Mouse (Mus musculus) embryonic facial prominence, embryonic 11.5 days (tissue): ENCODE results near the gene Hpse2. TPM values are rescaled to one million over a fixed set of nuclear protein-coding genes. Genes with fewer than 3 reads are reported as not detected.
A peak's percentile ranks its signal among the peaks of the same experiment; 100 is the strongest.

Experiments used
- ATAC-seq: fragments of 200-750 bp; cut with Nextera tagmentation; replicated peaks from 2 replicates; pipeline ENCODE4 v1.8.0; 2017; ENCODE audit warnings: low read depth; ENCODE audit not compliant: insufficient number of reproducible peaks, low FRiP score, low TSS enrichment
- DNase-seq: peaks from one replicate; pipeline ENCODE4 v3.0.0-alpha.2; 2015; ENCODE audit warnings: low spot score
- H3K27ac ChIP-seq: fragments of 300-500 bp; sonication (generic); replicated peaks from 2 replicates; pipeline ENCODE4 v1.5.1; 2014; ENCODE audit warnings: mild to moderate bottlenecking, low read depth, low read length, control low read depth
- H3K27me3 ChIP-seq: fragments of 300-500 bp; sonication (generic); 2 replicates; pipeline ENCODE4 v1.6.1; 2014; ENCODE audit warnings: mild to moderate bottlenecking, low read length, moderate library complexity, mixed read lengths; ENCODE audit not compliant: control insufficient read depth, insufficient read depth
- H3K36me3 ChIP-seq: fragments of 300-500 bp; sonication (generic); replicated peaks from 2 replicates; pipeline ENCODE4 v1.6.1; 2014; ENCODE audit warnings: low read depth, mild to moderate bottlenecking, low read length, moderate library complexity, mixed read lengths; ENCODE audit not compliant: control insufficient read depth, insufficient read depth
- H3K4me1 ChIP-seq: fragments of 300-500 bp; sonication (generic); 2 replicates; pipeline ENCODE4 v1.6.1; 2014; ENCODE audit warnings: low read length, mixed read lengths; ENCODE audit not compliant: control insufficient read depth, insufficient read depth
- H3K4me2 ChIP-seq: fragments of 300-500 bp; sonication (generic); 2 replicates; pipeline ENCODE4 v1.6.1; 2014; ENCODE audit warnings: low read depth, mild to moderate bottlenecking, control low read depth, low read length, moderate library complexity
- H3K4me3 ChIP-seq: fragments of 300-500 bp; sonication (generic); 2 replicates; pipeline ENCODE4 v1.5.1; 2014; ENCODE audit warnings: low read depth, low read length, control low read depth
- H3K9ac ChIP-seq: fragments of 300-500 bp; sonication (generic); replicated peaks from 2 replicates; pipeline ENCODE4 v1.6.1; 2014; ENCODE audit warnings: mild to moderate bottlenecking, control low read depth, low read length
- H3K9me3 ChIP-seq: fragments of 300-500 bp; sonication (generic); replicated peaks from 2 replicates; pipeline ENCODE4 v1.6.1; 2016; ENCODE audit warnings: mild to moderate bottlenecking, low read length, inconsistent platforms, mixed read lengths; ENCODE audit not compliant: control insufficient read depth
- WGBS: fragments of 180-500 bp; shearing (Covaris S2); extraction: QIAGEN DNeasy Blood & Tissue Kit; methylation state at CpG from one replicate; pipeline ENCODE4 v1.1.7; 2014; 5-methylcytosine and 5-hydroxymethylcytosine counted together
- polyA plus RNA-seq: library from polyadenylated mRNA; unstranded; fragments of >200 nt; fragmentation: Nextera tagmentation; extraction: Ambion mirVana; gene quantifications from 2 replicates; pipeline ENCODE4 v1.2.1, GENCODE M21; 2014

Gene Hpse2
- polyA plus RNA-seq, 1 experiment from 2014 or later, result 6.6 TPM

DNA sequence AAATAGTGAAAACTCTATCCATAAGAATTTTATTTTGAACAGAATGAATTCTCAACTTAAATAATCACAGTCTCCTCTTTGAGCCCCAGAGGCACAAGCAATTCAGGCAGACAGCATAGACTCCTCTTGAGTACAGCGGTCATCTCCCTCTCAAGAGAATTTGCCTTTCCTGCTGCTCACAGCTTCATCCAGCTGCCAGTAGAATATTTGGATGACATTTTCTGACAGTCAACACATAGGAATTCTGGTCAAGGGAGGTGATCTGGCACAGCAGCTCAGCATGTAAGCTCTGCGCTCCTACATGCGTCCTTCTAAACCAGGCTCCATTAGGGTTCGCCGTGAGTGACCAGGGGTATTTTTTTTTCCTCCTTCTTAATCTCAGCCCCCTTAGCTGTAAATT, 232.6 kb downstream of the Hpse2 start:
- H3K27me3 ChIP-seq, result no peaks in the 10 kb centered on the region
- no peak overlapping the region for H3K9ac ChIP-seq
- 85% methylated on average over 5 of the region's 5 CpGs for WGBS
- H3K4me3 ChIP-seq, result no peak overlapping the region
- no peaks in the 10 kb centered on the region; the same call in 1 of the 2 replicates for H3K4me1 ChIP-seq
- H3K27ac ChIP-seq, result no peak overlapping the region
- H3K9me3 ChIP-seq, result no peaks in the 10 kb centered on the region
- H3K4me2 ChIP-seq, result no peak overlapping the region
- ATAC-seq (no peak), DNase-seq (no peak)
- no peaks in the 10 kb centered on the region for H3K36me3 ChIP-seq

DNA sequence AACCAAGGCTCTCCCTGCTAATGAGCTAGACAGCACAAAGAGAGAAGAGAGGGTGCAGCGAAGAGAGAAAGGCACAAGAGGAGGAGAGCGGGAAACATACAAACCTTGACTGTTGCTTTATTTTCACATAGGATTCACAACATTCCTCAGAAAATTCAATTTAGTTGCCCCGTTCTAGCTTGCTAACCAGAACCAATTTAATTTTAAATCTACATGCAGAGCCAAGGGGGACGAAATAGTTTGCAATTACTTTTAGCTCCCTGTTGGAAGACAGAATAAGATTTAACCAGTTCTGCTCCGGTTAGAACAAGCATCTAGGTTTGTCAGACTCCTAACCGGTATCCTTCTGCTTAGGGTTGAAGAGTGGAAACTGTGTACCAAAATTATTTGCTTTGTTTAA, 240.3 kb downstream of the Hpse2 start:
- Histone ChIP-seq H3K36me3 (no peaks in the 10 kb centered on the region), H3K9ac (no peak overlapping the region), H3K4me3 (no peak overlapping the region), H3K27ac (no peak overlapping the region), H3K4me2 (no peak overlapping the region), H3K4me1 (no peaks in the 10 kb centered on the region), H3K9me3 (no peaks in the 10 kb centered on the region), H3K27me3 (no peaks in the 10 kb centered on the region)
- ATAC-seq (no peak), DNase-seq (peak; percentile 55)
- WGBS, result 64% methylated on average over 6 of the region's 6 CpGs

DNA sequence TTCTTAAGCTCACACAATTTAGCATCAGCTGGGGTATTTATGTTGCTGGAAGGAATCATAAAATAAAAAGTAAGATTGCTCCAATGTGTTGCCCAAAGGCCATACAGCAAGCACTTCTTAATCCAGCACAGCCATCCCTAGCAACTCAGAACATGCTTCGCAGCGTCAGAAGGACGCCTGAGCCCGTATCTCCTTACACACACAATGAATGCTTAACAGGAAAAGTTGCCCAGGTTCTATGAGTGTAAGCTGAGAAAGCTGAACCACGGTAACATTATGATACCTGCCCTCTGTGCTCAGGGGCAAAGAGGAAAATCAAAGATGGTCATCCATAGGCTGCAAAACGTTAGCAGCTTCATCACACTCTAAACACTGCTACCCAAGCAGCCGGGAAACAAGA, 241.3 kb downstream of the Hpse2 start:
- Histone ChIP-seq H3K27ac (no peak overlapping the region), H3K4me2 (no peak overlapping the region), H3K4me3 (no peak overlapping the region)

DNA sequence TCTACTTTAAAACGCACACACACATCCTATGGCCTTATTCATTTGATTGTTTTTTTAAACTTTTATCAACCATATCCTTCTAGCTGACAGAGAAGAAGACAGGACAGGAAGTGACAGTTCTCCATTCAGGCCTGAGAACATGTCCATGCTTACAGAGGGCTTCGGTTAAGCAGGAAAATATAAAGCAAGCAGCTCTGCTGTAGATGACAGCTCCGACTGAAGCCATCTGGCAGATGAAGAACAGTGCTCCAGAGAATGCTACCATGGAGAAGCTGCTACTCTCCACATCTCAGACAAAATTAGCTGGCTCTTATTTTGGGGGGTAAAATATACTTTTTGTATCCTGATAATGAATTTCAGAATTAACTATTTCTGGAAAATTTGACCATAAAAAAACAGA, 246.5 kb downstream of the Hpse2 start:
- Histone ChIP-seq H3K27me3 (no peaks in the 10 kb centered on the region), H3K36me3 (no peaks in the 10 kb centered on the region), H3K4me3 (no peak overlapping the region), H3K27ac (no peak overlapping the region), H3K4me2 (no peak overlapping the region), H3K9me3 (no peaks in the 10 kb centered on the region), H3K9ac (no peak overlapping the region), H3K4me1 (no peaks in the 10 kb centered on the region)
- WGBS, result 76% methylated on average over 3 of the region's 3 CpGs
- DNase-seq, result no peak
- ATAC-seq, result no peak

More for the DNA sequence above, 241.3 kb downstream of the Hpse2 start:
- H3K27me3 ChIP-seq, result no peaks in the 10 kb centered on the region
- H3K9me3 ChIP-seq, result no peaks in the 10 kb centered on the region
- 38% methylated on average over 7 of the region's 7 CpGs for WGBS
- DNase-seq (peak; percentile 69), ATAC-seq (no peak; the same call in 1 of the 2 replicates)
- no peaks in the 10 kb centered on the region for H3K4me1 ChIP-seq
- H3K9ac ChIP-seq, result no peak overlapping the region
- no peaks in the 10 kb centered on the region for H3K36me3 ChIP-seq

DNA sequence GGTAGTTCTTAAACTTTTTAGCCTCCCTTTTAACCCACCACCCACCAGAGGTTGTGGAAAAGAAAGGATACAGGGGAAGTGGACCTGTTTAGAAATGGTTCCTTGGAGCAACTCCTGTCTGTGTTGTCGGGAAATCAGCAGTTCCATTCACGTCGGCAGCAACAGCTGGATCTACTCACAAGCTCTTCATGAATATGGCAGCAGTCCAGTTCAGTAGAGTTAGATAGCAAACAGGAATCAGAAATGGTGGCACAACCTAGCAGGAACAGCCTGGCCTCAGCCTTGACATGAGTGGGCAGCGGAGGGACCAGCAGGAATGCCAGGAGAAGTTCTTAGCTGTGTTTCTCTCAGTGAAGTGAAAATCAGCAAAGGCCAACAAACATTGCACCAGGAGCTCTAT, 278.4 kb downstream of the Hpse2 start:
- H3K4me3 ChIP-seq, result no peak overlapping the region
- ATAC-seq (no peak), DNase-seq (no peak)
- 94% methylated on average over 4 of the region's 4 CpGs for WGBS
- no peak overlapping the region for H3K27ac ChIP-seq
- no peak overlapping the region for H3K9ac ChIP-seq
- no peaks in the 10 kb centered on the region for H3K9me3 ChIP-seq
- no peaks in the 10 kb centered on the region for H3K27me3 ChIP-seq
- H3K4me1 ChIP-seq, result no peaks in the 10 kb centered on the region
- no peak overlapping the region for H3K4me2 ChIP-seq
- no peaks in the 10 kb centered on the region for H3K36me3 ChIP-seq

DNA sequence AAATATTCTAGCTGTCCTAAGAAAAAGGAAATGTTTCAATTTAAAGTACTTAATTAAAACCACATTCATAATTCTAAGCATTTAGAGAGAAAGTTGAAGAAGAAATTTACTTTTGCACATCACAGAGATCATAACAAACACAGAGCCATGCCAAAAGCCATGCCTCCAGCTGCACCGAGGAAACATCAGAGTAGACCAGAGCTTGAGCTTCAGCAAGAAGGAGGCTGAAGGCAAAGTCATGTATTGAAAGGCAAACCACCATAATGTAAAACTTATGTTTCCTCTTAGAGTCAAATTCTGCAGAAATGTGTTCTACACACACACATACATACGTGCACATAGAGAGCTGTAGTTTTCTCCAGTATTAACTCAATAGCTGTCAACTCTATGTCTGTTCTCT, 291.2 kb downstream of the Hpse2 start:
- Histone ChIP-seq H3K9ac (no peak overlapping the region), H3K27me3 (no peaks in the 10 kb centered on the region), H3K4me1 (no peaks in the 10 kb centered on the region), H3K9me3 (no peaks in the 10 kb centered on the region), H3K27ac (no peak overlapping the region), H3K4me2 (no peak overlapping the region), H3K4me3 (no peak overlapping the region), H3K36me3 (no peaks in the 10 kb centered on the region)
- no peak for DNase-seq
- 80% methylated on average over 2 of the region's 2 CpGs for WGBS
- ATAC-seq, result no peak

DNA sequence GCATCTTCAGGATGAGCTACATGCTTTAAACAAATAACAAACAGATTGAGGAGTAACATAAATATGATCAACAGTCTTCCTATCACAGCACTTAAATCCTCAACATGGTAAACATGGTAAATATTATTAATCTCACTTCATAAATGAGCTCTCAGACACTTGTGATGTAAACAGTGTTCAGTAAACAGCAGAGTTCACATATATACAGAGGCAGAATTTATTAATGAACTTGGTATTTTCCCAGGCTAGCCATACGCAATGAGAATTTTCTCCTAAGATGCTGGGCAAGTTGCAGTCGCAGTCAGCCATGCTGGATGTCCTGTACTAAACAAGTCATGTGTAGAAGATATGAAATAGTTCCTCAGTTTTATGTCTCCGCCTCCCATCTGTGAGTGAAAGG, 300.9 kb downstream of the Hpse2 start:
- Histone ChIP-seq H3K27me3 (no peaks in the 10 kb centered on the region), H3K9me3 (no peaks in the 10 kb centered on the region), H3K4me2 (no peak overlapping the region), H3K4me1 (no peaks in the 10 kb centered on the region), H3K27ac (no peak overlapping the region), H3K9ac (no peak overlapping the region), H3K4me3 (no peak overlapping the region), H3K36me3 (no peaks in the 10 kb centered on the region)
- WGBS, result 96% methylated on average over 3 of the region's 3 CpGs
- no peak for ATAC-seq
- no peak for DNase-seq

DNA sequence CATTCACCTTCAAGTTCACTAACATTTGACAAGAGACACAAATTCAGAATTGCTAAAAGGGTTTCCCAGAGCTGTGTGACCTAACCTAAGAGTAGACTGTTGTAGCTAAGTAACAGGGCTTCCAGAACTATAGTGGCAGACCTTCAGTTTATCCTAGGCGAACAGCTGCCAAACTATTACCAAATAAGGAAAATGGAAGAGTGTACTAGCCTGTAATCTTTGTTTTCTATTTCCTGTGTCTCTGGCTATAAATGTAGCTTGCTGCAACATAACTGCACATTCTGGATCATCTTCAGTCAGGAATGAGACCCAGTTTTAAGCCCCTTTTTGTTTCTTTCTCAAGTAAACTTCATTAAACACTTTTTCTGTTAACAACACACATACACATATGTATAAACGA, 324.0 kb downstream of the Hpse2 start:
- H3K4me2 ChIP-seq, result no peak overlapping the region
- H3K4me1 ChIP-seq, result no peaks in the 10 kb centered on the region
- no peak overlapping the region for H3K4me3 ChIP-seq
- no peaks in the 10 kb centered on the region for H3K36me3 ChIP-seq
- H3K9ac ChIP-seq, result no peak overlapping the region
- DNase-seq (no peak), ATAC-seq (no peak)
- no peaks in the 10 kb centered on the region for H3K27me3 ChIP-seq
- H3K27ac ChIP-seq, result no peak overlapping the region
- 83% methylated on average over 2 of the region's 2 CpGs for WGBS
- H3K9me3 ChIP-seq, result no peaks in the 10 kb centered on the region
